Mouse (Mus musculus) layer of hippocampus, adult 18-20 months (tissue): Measurements from ENCODE around the gene Olfr1161. TPM values are rescaled to one million over a fixed set of nuclear protein-coding genes. Genes with fewer than 3 reads are reported as not detected.
"Not testable (repeated sequence)": the region's sequence is repeated elsewhere in the genome, so short reads cannot be mapped to it uniquely, and the experiment has no call there.

Experiments
- DNase-seq, 2 experiments: peaks; one replicate each; pipeline ENCODE4 v3.0.0; 2022; ENCODE audit warnings: low spot score in 2 of 2
- long read RNA-seq: library from polyadenylated mRNA; stranded (forward); transcript quantifications from one replicate; pipeline ENCODE4 v2.0.0, GENCODE M21; 2021
- total RNA-seq, 2 experiments: library from RNA; stranded (reverse); gene quantifications; 2 replicates each; pipeline ENCODE4 v1.2.3; 2021

The Olfr1161 gene
- not detected for total RNA-seq
- long read RNA-seq = 0 reads

- DNase-seq = not testable (repeated sequence)
Observed at GRCm38 (mm10) chr2:88022474-88022873, at the start of gene Olfr1161. Gene Olfr1161 (plus strand): TSS chr2:88022774.

- DNase-seq = no peak
Observed at GRCm38 (mm10) chr2:87974563-87974962, 48.0 kb upstream of the Olfr1161 start, which contains the start of gene Olfr74. Gene Olfr74 (minus strand): TSS chr2:87974663.

GRCm38 (mm10) chr2:87989813-87990212 is 32.8 kb upstream of the Olfr1161 start, which contains the start of gene Olfr1158:
Gene Olfr1158 (plus strand): TSS chr2:87990113.
- DNase-seq = no peak

- DNase-seq = no peak
Observed at GRCm38 (mm10) chr2:88007515-88008318, 14.9 kb upstream of the Olfr1161 start, which contains the start of gene Olfr1160. Gene Olfr1160 (minus strand): TSS chr2:88008268.

GRCm38 (mm10) chr2:88037599-88037998 is 15.0 kb downstream of the Olfr1161 start, which contains the start of gene Olfr73:
Gene Olfr73 (minus strand): TSS chr2:88037699.
- DNase-seq = no peak

- no peak for DNase-seq
Observed at GRCm38 (mm10) chr2:88051029-88051428, 28.5 kb downstream of the Olfr1161 start, which contains the start of gene Olfr1162. Gene Olfr1162 (minus strand): TSS chr2:88051129.

GRCm38 (mm10) chr2:88063587-88063986 is 41.0 kb downstream of the Olfr1161 start:
- DNase-seq = no peak

- DNase-seq = no peak
Observed at GRCm38 (mm10) chr2:88071730-88072129, 49.2 kb downstream of the Olfr1161 start, which contains the start of gene Olfr1163. Gene Olfr1163 (minus strand): TSS chr2:88071830.

Other genes starting within 250 kb of the Olfr1161 start
- gene Olfr152, start 243.3 kb upstream of the Olfr1161 start, total RNA-seq = not detected
- not detected for gene Olfr1143, start 222.2 kb upstream of the Olfr1161 start, total RNA-seq
- gene Olfr1145, start 213.0 kb upstream of the Olfr1161 start, total RNA-seq = not detected
- gene Olfr1148, start 192.2 kb upstream of the Olfr1161 start, total RNA-seq = not detected
- not detected for gene Olfr1150-ps1, start 178.8 kb upstream of the Olfr1161 start, total RNA-seq
- not detected for gene Olfr1151, start 166.9 kb upstream of the Olfr1161 start, total RNA-seq
- not detected for gene Olfr1152, start 156.3 kb upstream of the Olfr1161 start, total RNA-seq
- not detected for gene Olfr1153, start 127.8 kb upstream of the Olfr1161 start, total RNA-seq
- not detected for gene Olfr1154, start 117.6 kb upstream of the Olfr1161 start, total RNA-seq
- gene Olfr1155, start 77.6 kb upstream of the Olfr1161 start, total RNA-seq = not detected
- gene Olfr1156, start 69.7 kb upstream of the Olfr1161 start, total RNA-seq = under 1 TPM in 1 of 2 experiments, not detected in 1; 0.10 TPM
- gene Olfr1157, start 54.5 kb upstream of the Olfr1161 start, total RNA-seq = not detected
- gene Olfr74, start 48.1 kb upstream of the Olfr1161 start, total RNA-seq = not detected
- gene Olfr1158, start 32.7 kb upstream of the Olfr1161 start, total RNA-seq = not detected
- gene Olfr1160, start 14.5 kb upstream of the Olfr1161 start, total RNA-seq = not detected
- not detected for gene Olfr73, start 14.9 kb downstream of the Olfr1161 start, total RNA-seq
- gene Olfr1162, start 28.4 kb downstream of the Olfr1161 start, total RNA-seq = not detected
- not detected for gene Olfr1163, start 49.1 kb downstream of the Olfr1161 start, total RNA-seq
- gene Olfr1164, start 71.2 kb downstream of the Olfr1161 start, total RNA-seq = not detected
- not detected for gene Olfr1166, start 105.5 kb downstream of the Olfr1161 start, total RNA-seq
- gene Olfr1167, start 132.4 kb downstream of the Olfr1161 start, total RNA-seq = not detected
- gene Olfr1168, start 159.1 kb downstream of the Olfr1161 start, total RNA-seq = not detected
- not detected for gene Olfr1170, start 205.6 kb downstream of the Olfr1161 start, total RNA-seq